Mouse (Mus musculus) retina, adult 2 months (tissue): ENCODE measurements around the gene Cdt1.

Experiments used
- DNase-seq: peaks from one replicate; pipeline ENCODE4 v3.0.0-alpha.2; 2012; ENCODE audit warnings: low read depth, low spot score

The Cdt1 gene

GRCm38 (mm10) chr8:122567361-122568108 lies at the start of gene Cdt1:
TSS of gene Cdt1 (plus strand) at chr8:122568015.
- peak; percentile 83 for DNase-seq

GRCm38 (mm10) chr8:122520611-122521010 lies 47.2 kb upstream of the Cdt1 start:
- no peak for DNase-seq

- no peak for DNase-seq
These were observed 44.8 kb upstream of the Cdt1 start for GRCm38 (mm10) chr8:122522796-122523651.

- DNase-seq: no peak
These were observed 44.0 kb upstream of the Cdt1 start for GRCm38 (mm10) chr8:122523652-122524360.

GRCm38 (mm10) chr8:122524506-122524905 lies 43.3 kb upstream of the Cdt1 start:
- DNase-seq: no peak

- no peak for DNase-seq
These were observed 42.8 kb upstream of the Cdt1 start for GRCm38 (mm10) chr8:122525004-122525403.

- no peak for DNase-seq
These were observed 41.7 kb upstream of the Cdt1 start for GRCm38 (mm10) chr8:122526084-122526483.

GRCm38 (mm10) chr8:122526526-122527170 lies 41.2 kb upstream of the Cdt1 start:
- DNase-seq: no peak

GRCm38 (mm10) chr8:122527937-122528336 lies 39.9 kb upstream of the Cdt1 start:
- DNase-seq: no peak

GRCm38 (mm10) chr8:122529159-122529558 lies 38.7 kb upstream of the Cdt1 start:
- DNase-seq: no peak

- DNase-seq: no peak
These were observed 36.5 kb upstream of the Cdt1 start for GRCm38 (mm10) chr8:122531312-122531711.

GRCm38 (mm10) chr8:122537033-122537432 lies 30.8 kb upstream of the Cdt1 start:
- no peak for DNase-seq

GRCm38 (mm10) chr8:122537812-122538211 lies 30.0 kb upstream of the Cdt1 start:
- DNase-seq: no peak

- DNase-seq: no peak
These were observed 29.3 kb upstream of the Cdt1 start for GRCm38 (mm10) chr8:122538310-122539076.

- DNase-seq: no peak
These were observed 23.7 kb upstream of the Cdt1 start for GRCm38 (mm10) chr8:122544138-122544537.

GRCm38 (mm10) chr8:122546066-122546755 lies 21.6 kb upstream of the Cdt1 start:
- DNase-seq: no peak

GRCm38 (mm10) chr8:122546811-122547453 lies 20.9 kb upstream of the Cdt1 start:
- DNase-seq: no peak

- DNase-seq: no peak
These were observed 20.0 kb upstream of the Cdt1 start for GRCm38 (mm10) chr8:122547815-122548214.

- no peak for DNase-seq
These were observed 19.5 kb upstream of the Cdt1 start for GRCm38 (mm10) chr8:122548331-122548730.
